Mouse (Mus musculus) midbrain, embryonic 10.5 days (tissue): Measurements from ENCODE around the gene Sox15. TPM values are rescaled to one million over a fixed set of nuclear protein-coding genes. Genes with fewer than 3 reads are reported as not detected.
"Not testable (repeated sequence)": the region's sequence is repeated elsewhere in the genome, so short reads cannot be mapped to it uniquely, and the experiment has no call there.

Experiments used
- DNase-seq: peaks from one replicate; pipeline ENCODE4 v3.0.0-alpha.2; 2017; ENCODE audit warnings: low spot score
- H3K27ac ChIP-seq: fragments of 300-500 bp; sonication (generic); replicated peaks from 2 replicates; pipeline ENCODE4 v1.5.1; 2016; ENCODE audit warnings: mild to moderate bottlenecking
- H3K27me3 ChIP-seq: fragments of 300-500 bp; sonication (generic); 2 replicates; pipeline ENCODE4 v1.6.1; 2016; ENCODE audit warnings: low read depth, mild to moderate bottlenecking; ENCODE audit not compliant: poor library complexity, severe bottlenecking
- H3K36me3 ChIP-seq: fragments of 300-500 bp; sonication (generic); 2 replicates; pipeline ENCODE4 v1.6.1; 2016; ENCODE audit warnings: mild to moderate bottlenecking, moderate library complexity
- H3K4me1 ChIP-seq: fragments of 300-500 bp; sonication (generic); 2 replicates; pipeline ENCODE4 v1.6.1; 2016
- H3K4me3 ChIP-seq: fragments of 300-500 bp; sonication (generic); 2 replicates; pipeline ENCODE4 v1.5.1; 2016; ENCODE audit warnings: mild to moderate bottlenecking, moderate library complexity
- H3K9me3 ChIP-seq: fragments of 300-500 bp; sonication (generic); replicated peaks from 2 replicates; pipeline ENCODE4 v1.6.1; 2016; ENCODE audit warnings: mild to moderate bottlenecking
- WGBS: fragments of 180-500 bp; shearing (Covaris S2); methylation state at CpG from one replicate; pipeline ENCODE4 v1.1.7; 2016; 5-methylcytosine and 5-hydroxymethylcytosine counted together
- microRNA counts: library from miRNA; unstranded; fragments of <30 nt; microRNA quantifications from one replicate; lab custom pipeline; 2017
- microRNA-seq: library from miRNA; unstranded; fragments of <30 nt; microRNA quantifications from one replicate; pipeline ENCODE4, GENCODE M21; 2017
- polyA plus RNA-seq: library from polyadenylated mRNA; unstranded; fragments of >200 nt; fragmentation: Nextera tagmentation; extraction: Ambion mirVana; gene quantifications from 2 replicates; pipeline ENCODE4 v1.2.1, GENCODE M21; 2016

Gene Sox15
- polyA plus RNA-seq, 1 experiment from 2014 or later: not detected

DNA sequence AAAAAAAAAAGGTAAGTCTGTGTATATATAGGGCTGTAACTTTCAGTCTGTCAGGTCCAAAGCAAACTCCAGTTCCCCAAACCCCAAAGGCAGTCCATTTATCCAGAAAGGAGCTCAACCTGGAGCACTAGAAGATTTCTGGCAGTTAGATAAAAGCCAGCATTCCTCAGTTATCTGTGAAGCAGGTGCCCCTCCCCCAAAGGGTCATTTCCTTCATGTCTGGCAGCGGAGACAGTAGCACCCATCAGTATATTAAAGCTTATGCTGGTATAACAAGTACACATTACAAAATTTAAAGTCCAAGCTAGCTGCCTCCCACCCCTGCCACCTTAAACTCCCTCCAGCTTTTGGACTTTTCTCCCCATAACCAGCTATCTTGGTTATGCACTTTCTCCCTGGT is 44.5 kb downstream of the Sox15 start:
- DNase-seq: no peak
- 77% methylated on average over 1 of the region's 1 CpGs for WGBS
- H3K4me1 ChIP-seq: peaks cover 14% of the 10 kb centered on the region
- no peak overlapping the region for H3K4me3 ChIP-seq
- H3K27ac ChIP-seq: no peak overlapping the region
- H3K36me3 ChIP-seq: no peaks in the 10 kb centered on the region
- peaks cover 10% of the 10 kb centered on the region; the same call in 1 of the 2 replicates for H3K27me3 ChIP-seq
- no peaks in the 10 kb centered on the region for H3K9me3 ChIP-seq

DNA sequence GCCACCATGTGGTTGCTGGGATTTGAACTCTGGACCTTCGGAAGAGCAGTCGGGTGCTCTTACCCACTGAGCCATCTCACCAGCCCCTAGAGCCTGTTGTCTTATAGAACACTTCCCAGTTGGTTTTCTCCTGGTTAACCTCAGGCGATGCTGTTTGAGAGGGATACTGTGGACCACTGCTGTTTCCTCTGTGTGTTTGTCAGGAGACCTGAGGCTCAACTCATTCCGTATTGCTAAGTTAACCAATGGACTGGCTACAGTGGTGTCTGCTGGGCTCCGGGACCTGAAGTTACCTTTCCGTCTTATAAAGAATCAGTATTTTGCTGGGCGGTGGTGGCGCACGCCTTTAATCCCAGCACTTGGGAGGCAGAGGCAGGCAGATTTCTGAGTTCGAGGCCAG is 47.8 kb downstream of the Sox15 start:
- not testable (repeated sequence) for H3K9me3 ChIP-seq, H3K27ac ChIP-seq, H3K36me3 ChIP-seq, H3K4me3 ChIP-seq, H3K27me3 ChIP-seq, H3K4me1 ChIP-seq, DNase-seq
- WGBS: 97% methylated on average over 10 of the region's 10 CpGs

DNA sequence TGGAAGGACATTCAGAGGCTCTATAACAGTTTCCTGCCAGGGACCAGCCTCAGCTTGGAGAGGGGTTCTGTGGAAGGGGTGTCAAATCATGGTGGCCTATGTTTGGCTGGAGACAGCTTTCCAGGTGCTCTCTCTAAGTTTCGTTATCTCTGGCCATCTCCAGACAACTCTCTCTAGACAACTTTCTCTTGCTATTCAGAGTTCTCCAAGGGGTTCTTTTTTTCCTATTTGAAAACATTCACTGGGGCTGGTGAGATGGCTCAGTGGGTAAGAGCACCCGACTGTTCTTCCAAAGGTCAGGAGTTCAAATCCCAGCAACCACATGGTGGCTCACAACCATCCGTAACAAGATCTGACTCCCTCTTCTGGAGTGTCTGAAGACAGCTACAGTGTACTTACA is 48.3 kb downstream of the Sox15 start:
- not testable (repeated sequence) for H3K27ac ChIP-seq, H3K4me3 ChIP-seq, DNase-seq, H3K4me1 ChIP-seq, H3K9me3 ChIP-seq, H3K27me3 ChIP-seq, H3K36me3 ChIP-seq
- WGBS: 85% methylated on average over 3 of the region's 3 CpGs

DNA sequence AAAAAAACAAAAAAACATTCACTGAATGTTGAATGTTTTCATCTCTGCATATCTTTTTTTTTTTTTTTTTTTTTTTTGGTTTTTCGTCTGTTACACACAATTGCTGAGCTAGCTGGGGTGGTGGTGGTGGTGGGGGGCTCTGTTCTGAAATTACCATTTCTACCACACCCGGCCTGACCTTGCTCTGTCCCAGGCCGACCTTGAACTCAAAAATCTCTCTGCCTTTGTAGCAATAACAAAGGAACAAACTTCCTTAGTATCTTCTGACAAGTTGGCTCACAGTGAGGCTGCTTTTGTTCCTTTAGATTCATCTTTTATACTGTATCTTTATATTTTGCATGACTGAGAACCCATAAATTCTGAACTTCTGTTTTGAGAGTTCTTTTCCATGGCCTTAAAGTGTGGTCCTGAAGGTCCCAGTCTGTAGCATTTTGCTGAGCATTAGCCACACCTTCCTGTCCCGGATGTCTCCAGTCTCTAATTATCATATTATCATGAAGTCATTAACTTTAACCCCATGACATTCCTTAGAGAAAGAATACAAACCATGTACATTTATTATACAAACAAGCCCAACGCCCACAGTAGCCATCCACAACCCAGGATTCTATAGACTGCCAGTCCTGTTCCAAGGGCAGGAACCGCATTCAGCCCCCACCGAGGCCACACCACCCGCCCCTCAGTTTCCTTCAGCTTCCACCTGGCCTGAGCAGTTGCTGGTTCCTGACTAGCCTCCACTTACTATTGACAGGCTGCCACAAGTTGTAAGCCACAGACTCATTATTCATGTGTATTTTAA is 48.9 kb downstream of the Sox15 start:
- no peaks in the 10 kb centered on the region for H3K27me3 ChIP-seq
- H3K4me1 ChIP-seq: no peaks in the 10 kb centered on the region
- H3K27ac ChIP-seq: no peak overlapping the region
- DNase-seq: no peak
- no peaks in the 10 kb centered on the region for H3K9me3 ChIP-seq
- H3K36me3 ChIP-seq: no peaks in the 10 kb centered on the region
- 75% methylated on average over 8 of the region's 8 CpGs for WGBS
- H3K4me3 ChIP-seq: no peak overlapping the region

DNA sequence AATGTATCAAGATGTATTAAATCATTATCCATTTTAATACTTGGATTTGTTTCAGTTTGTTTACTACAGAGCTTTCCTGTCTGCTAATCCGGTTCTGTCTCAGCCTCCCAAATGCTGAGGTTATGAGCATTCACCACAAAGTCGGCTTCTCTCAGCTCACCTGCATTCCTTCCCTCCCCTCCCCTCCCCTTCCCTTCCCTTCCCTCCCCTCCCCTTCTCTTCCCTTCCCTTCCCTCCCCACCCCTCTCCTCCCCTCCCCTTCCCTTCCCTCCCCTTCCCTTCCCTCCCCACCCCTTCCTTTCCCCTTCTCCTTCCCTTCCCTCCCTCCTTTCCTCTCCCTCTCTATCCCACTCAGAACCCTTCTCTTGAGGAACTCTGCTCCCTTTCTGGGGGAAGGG is 49.5 kb downstream of the Sox15 start:
- DNase-seq: no peak
- no peaks in the 10 kb centered on the region for H3K36me3 ChIP-seq
- H3K27me3 ChIP-seq: no peaks in the 10 kb centered on the region
- H3K27ac ChIP-seq: no peak overlapping the region
- H3K4me1 ChIP-seq: peaks cover 4% of the 10 kb centered on the region
- 68% methylated on average over 2 of the region's 2 CpGs for WGBS
- H3K9me3 ChIP-seq: no peaks in the 10 kb centered on the region
- H3K4me3 ChIP-seq: no peak overlapping the region

MicroRNAs encoded within 50 kb of the gene (microRNA counts, 519-probe panel; counts per million panel counts)
- microRNA mmu-miR-1934 (lab: Ali Mortazavi, UCI) (not detected), microRNA mmu-miR-467f (lab: Ali Mortazavi, UCI) (not detected)

Small RNA genes lying within 50 kb of the gene (microRNA-seq; reads per million reads assigned to microRNA genes)
- gene Mir1934: 5.1 reads per million, percentile 12 among the genes with 10 or more reads in this experiment
- not detected for gene Mir467f

Other genes starting within 250 kb of the Sox15 start
- 31.8 and 37.1 TPM in 2 replicates for gene Kdm6b, start 241.6 kb upstream of the Sox15 start, polyA plus RNA-seq
- 1.2 and 1.9 TPM in 2 replicates for gene Dnah2, start 106.2 kb upstream of the Sox15 start, polyA plus RNA-seq
- 48.8 and 53.9 TPM in 2 replicates for gene Efnb3, start 95.1 kb upstream of the Sox15 start, polyA plus RNA-seq
- 45.0 and 50.7 TPM in 2 replicates for gene Wrap53, start 75.1 kb upstream of the Sox15 start, polyA plus RNA-seq
- 148 and 166 TPM in 2 replicates for gene Trp53, start 75.0 kb upstream of the Sox15 start, polyA plus RNA-seq
- gene Atp1b2, start 49.4 kb upstream of the Sox15 start, polyA plus RNA-seq: 6.0 and 8.6 TPM in 2 replicates
- not detected in 2 replicates for gene Shbg, start 37.4 kb upstream of the Sox15 start, polyA plus RNA-seq
- 16.1 and 20.6 TPM in 2 replicates for gene Sat2, start 33.3 kb upstream of the Sox15 start, polyA plus RNA-seq
- 36.2 and 39.1 TPM in 2 replicates for gene Fxr2, start 22.3 kb upstream of the Sox15 start, polyA plus RNA-seq
- gene Mpdu1, start 7.3 kb downstream of the Sox15 start, polyA plus RNA-seq: 85.1 and 86.2 TPM in 2 replicates
- gene Cd68, start 10.8 kb downstream of the Sox15 start, polyA plus RNA-seq: 7.0 and 7.4 TPM in 2 replicates
- gene Eif4a1, start 17.1 kb downstream of the Sox15 start, polyA plus RNA-seq: 710 and 716 TPM in 2 replicates
- 112 and 114 TPM in 2 replicates for gene Senp3, start 26.8 kb downstream of the Sox15 start, polyA plus RNA-seq
- gene Tnfsf13, start 30.5 kb downstream of the Sox15 start, polyA plus RNA-seq: 0.11 and 0.30 TPM in 2 replicates
- gene Tnfsf12, start 40.5 kb downstream of the Sox15 start, polyA plus RNA-seq: 1.2 and 1.4 TPM in 2 replicates
- 1.0 and 1.3 TPM in 2 replicates for gene Tnfsfm13, start 40.8 kb downstream of the Sox15 start, polyA plus RNA-seq
- 25.6 and 32.2 TPM in 2 replicates for gene Polr2a, start 103.3 kb downstream of the Sox15 start, polyA plus RNA-seq
- 0.09 TPM in 1 of 2 replicates, not detected in the other for gene Slc35g3, start 106.7 kb downstream of the Sox15 start, polyA plus RNA-seq
- 0.64 and 0.91 TPM in 2 replicates for gene Zbtb4, start 110.6 kb downstream of the Sox15 start, polyA plus RNA-seq
- 1.1 TPM in 2 replicates for gene Chrnb1, start 140.6 kb downstream of the Sox15 start, polyA plus RNA-seq
- gene Fgf11, start 146.5 kb downstream of the Sox15 start, polyA plus RNA-seq: 1.0 and 1.4 TPM in 2 replicates
- 0.90 and 0.99 TPM in 2 replicates for gene Tmem102, start 150.3 kb downstream of the Sox15 start, polyA plus RNA-seq
- gene Gm39566, start 160.0 kb downstream of the Sox15 start, polyA plus RNA-seq: not detected in 2 replicates
- gene Spem2, start 163.2 kb downstream of the Sox15 start, polyA plus RNA-seq: not detected in 2 replicates
- 0.12 and 0.19 TPM in 2 replicates for gene Spem1, start 166.9 kb downstream of the Sox15 start, polyA plus RNA-seq
- gene Nlgn2, start 182.5 kb downstream of the Sox15 start, polyA plus RNA-seq: 6.1 and 8.6 TPM in 2 replicates
- gene Tmem256, start 183.2 kb downstream of the Sox15 start, polyA plus RNA-seq: 345 and 346 TPM in 2 replicates
- gene Plscr3, start 191.1 kb downstream of the Sox15 start, polyA plus RNA-seq: 70.4 and 81.8 TPM in 2 replicates
- 0.41 and 0.44 TPM in 2 replicates for gene Tnk1, start 203.4 kb downstream of the Sox15 start, polyA plus RNA-seq
- not detected in 2 replicates for gene Tmem95, start 222.7 kb downstream of the Sox15 start, polyA plus RNA-seq
- gene Kctd11, start 226.1 kb downstream of the Sox15 start, polyA plus RNA-seq: 6.4 and 7.0 TPM in 2 replicates
- 1.0 and 1.2 TPM in 2 replicates for gene Acap1, start 240.2 kb downstream of the Sox15 start, polyA plus RNA-seq
- 14.8 and 20.5 TPM in 2 replicates for gene 2810408A11Rik, start 245.7 kb downstream of the Sox15 start, polyA plus RNA-seq
- gene Neurl4, start 245.8 kb downstream of the Sox15 start, polyA plus RNA-seq: 12.8 and 14.3 TPM in 2 replicates